Mouse (Mus musculus): ENCODE results near the gene Gimap8.

The Gimap8 gene

DNA sequence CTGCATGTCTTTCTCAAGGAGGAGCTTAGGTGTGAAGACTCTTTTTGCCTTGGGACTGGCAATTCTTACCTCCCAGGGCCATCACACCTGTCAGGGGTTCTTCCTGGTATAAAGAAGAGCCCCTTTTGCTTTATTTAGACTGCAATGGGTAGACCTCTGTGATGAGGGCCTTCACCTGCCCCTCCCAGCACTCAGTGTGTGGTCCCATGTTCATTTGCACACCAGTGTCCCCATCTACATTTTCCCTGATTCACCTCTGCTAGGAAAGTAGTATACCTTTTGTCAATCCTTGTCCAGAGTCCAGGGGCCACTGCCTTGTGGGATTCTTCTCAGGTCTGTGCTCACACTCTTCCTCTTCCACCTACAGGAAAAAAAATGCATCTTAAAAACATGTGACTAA, 57.1 kb downstream of the Gimap8 start:
- no peak for DNase-seq (ENCODE audit: low read depth, low spot score)

DNA sequence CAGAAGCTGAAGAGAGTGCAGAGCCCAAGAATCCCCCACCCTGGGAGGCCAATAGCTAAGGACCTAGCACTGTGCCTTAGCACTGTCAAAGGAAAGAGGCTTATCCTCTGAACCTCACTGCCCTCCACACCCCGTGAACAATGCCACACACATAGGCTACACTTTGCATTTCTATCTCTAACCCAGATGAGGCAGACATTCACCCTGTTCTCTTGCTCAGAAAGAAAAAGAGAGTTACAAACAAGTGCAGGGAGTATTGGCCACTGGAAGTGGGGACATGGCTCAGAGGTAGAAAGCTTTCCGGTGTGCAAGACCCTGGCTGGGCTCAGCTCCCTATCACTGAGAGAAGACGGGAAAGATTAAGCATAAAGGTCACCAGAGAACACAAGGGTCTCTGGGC, 59.1 kb downstream of the Gimap8 start:
- no peak for DNase-seq (ENCODE audit: low read depth, low spot score)
